Mouse (Mus musculus) spleen, postnatal 36 days (tissue): ENCODE measurements around the gene Dusp13.

Experiments used
- DNase-seq, 2 experiments: peaks; one replicate each; pipeline ENCODE4 v3.0.0; 2022; ENCODE audit warnings: low spot score in 2 of 2, mixed read lengths in 1 of 2

The Dusp13 gene

GRCm38 (mm10) chr14:21747436-21748141 is 3.4 kb downstream of the Dusp13 start:
- DNase-seq, result no peak

GRCm38 (mm10) chr14:21746846-21747245 is 4.1 kb downstream of the Dusp13 start:
- no peak for DNase-seq

GRCm38 (mm10) chr14:21746251-21746650 is 4.7 kb downstream of the Dusp13 start:
- no peak for DNase-seq

GRCm38 (mm10) chr14:21745149-21745548 is 5.8 kb downstream of the Dusp13 start:
- DNase-seq, result no peak

- DNase-seq, result no peak
Measured at GRCm38 (mm10) chr14:21744169-21744568, 6.8 kb downstream of the Dusp13 start.

- no peak for DNase-seq
Measured at GRCm38 (mm10) chr14:21742441-21742840, 8.5 kb downstream of the Dusp13 start.

- peak; percentile 47 to 54 for DNase-seq
Measured at GRCm38 (mm10) chr14:21741786-21742185, 9.2 kb downstream of the Dusp13 start.

GRCm38 (mm10) chr14:21741314-21741713 is 9.7 kb downstream of the Dusp13 start:
- no peak for DNase-seq

- no peak for DNase-seq
Measured at GRCm38 (mm10) chr14:21740345-21740744, 10.6 kb downstream of the Dusp13 start.

GRCm38 (mm10) chr14:21733131-21733905 is 17.7 kb downstream of the Dusp13 start:
- DNase-seq, result no peak

- DNase-seq, result no peak
Measured at GRCm38 (mm10) chr14:21729936-21730335, 21.0 kb downstream of the Dusp13 start.

GRCm38 (mm10) chr14:21729031-21729732 is 21.8 kb downstream of the Dusp13 start:
- no peak for DNase-seq

- DNase-seq, result no peak
Measured at GRCm38 (mm10) chr14:21722021-21722698, 28.8 kb downstream of the Dusp13 start.

GRCm38 (mm10) chr14:21720430-21721205 is 30.4 kb downstream of the Dusp13 start:
- no peak for DNase-seq

- no peak for DNase-seq
Measured at GRCm38 (mm10) chr14:21719646-21720383, 31.2 kb downstream of the Dusp13 start.

GRCm38 (mm10) chr14:21714486-21714885 is 36.5 kb downstream of the Dusp13 start, which contains the start of gene Dupd1:
Dupd1 (minus strand) TSS chr14:21714576.
- DNase-seq, result no peak

GRCm38 (mm10) chr14:21711231-21711630 is 39.8 kb downstream of the Dusp13 start:
- DNase-seq, result no peak

- DNase-seq, result no peak
Measured at GRCm38 (mm10) chr14:21709545-21709944, 41.4 kb downstream of the Dusp13 start.

GRCm38 (mm10) chr14:21706759-21707571 is 44.0 kb downstream of the Dusp13 start:
- DNase-seq, result peak in 1 of 2 experiments; percentile 15
